Comparison of ENCODE assay signal across 1 mouse cellular context in the genomic region with DNA sequence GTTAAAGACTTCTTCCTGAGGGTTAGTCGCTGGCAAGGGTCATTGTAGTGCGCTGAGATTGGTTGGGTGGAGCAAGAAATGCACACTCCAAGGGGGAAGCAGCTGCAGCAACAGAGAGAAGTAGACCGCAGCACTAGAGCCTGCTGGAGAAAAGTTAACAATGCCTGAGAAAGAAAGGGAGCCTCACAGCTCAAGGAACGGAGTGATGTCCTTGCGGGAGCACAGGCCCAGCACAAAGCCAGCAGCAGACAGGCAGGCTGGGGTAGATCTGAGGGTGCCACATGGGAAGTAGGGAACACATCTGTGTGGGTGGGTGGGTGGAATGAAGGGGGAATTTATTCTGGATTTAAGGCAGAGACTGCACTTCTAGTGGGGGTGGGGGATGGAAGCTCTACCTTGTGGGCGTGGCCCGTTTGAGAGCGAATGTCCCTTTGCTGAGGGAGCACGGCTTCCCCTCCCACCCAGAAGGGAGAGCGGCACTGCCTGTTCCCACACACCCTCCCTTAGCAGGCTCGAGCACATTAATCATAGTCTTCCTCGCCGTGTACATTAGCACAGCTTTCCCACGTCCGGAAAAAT.
TF ChIP-seq lines count a peak whose summit lies in the region.

No protein-coding gene starts in this region.

TF ChIP-seq in CH12.LX, 34 proteins besides CTCF, POLR2A, EP300 and RAD21 (continued from another document):
- TF ChIP-seq ZC3H11A (IDR thresholded peaks at IDR 0.05; ENCODE audit: low read depth, low read length), result no peak
- TF ChIP-seq NRF1 (IDR thresholded peaks at IDR 0.05; ENCODE audit: low read depth, low read length), result no peak
- no peak for TF ChIP-seq ZKSCAN1 (IDR thresholded peaks at IDR 0.05; ENCODE audit: borderline replicate concordance, low read depth, low read length)
- no peak for TF ChIP-seq MAFK (IDR thresholded peaks at IDR 0.05; ENCODE audit: insufficient replicate concordance, low read length)
- no peak for TF ChIP-seq RCOR1 (conservative IDR thresholded peaks at IDR 0.05; ENCODE audit: low read depth, low read length)
TF ChIP-seq in CH12.LX: peak in this region for 0.
